Mouse (Mus musculus): ENCODE results near the gene Nup93. TPM values are rescaled to one million over a fixed set of nuclear protein-coding genes. Genes with fewer than 3 reads are reported as not detected.
A peak's percentile ranks its signal among the peaks of the same experiment; 100 is the strongest.

The Nup93 gene
- polyA plus RNA-seq, 1 experiment from 2014 or later: 118 TPM

DNA sequence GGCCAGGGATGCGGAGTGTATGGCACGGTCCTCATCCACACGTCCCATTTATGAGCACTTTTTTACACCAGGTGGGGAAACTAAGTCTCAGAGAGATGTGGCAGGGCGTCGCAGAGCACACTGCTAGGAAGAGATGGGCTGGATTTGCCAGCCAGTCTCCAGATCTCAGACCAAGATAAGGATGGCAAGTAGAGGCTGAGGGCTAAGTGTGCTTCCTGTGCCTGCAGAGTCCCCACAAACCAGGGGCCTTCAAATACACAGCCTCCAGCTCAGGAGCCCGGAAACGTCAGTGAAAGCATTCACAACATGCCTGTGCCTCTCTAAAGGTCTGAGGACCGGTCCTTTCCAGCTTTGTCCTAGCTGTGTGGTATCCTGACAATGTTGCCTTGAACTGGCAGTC lies 123.2 kb downstream of the Nup93 start:
- Histone ChIP-seq H3K4me2 (no peak overlapping the region), H3K36me3 (ENCODE audit: control insufficient read depth, insufficient read depth, low read length) (no peaks in the 10 kb centered on the region), H3K9me3 (ENCODE audit: control insufficient read depth, low read length) (no peaks in the 10 kb centered on the region), H3K4me3 (ENCODE audit: low read depth, low read length) (no peak overlapping the region), H3K9ac (ENCODE audit: low read length) (no peak overlapping the region), H3K4me1 (ENCODE audit: control insufficient read depth, insufficient read depth, low read length) (no peaks in the 10 kb centered on the region), H3K27ac (ENCODE audit: low read depth, low read length) (no peak overlapping the region), H3K27me3 (ENCODE audit: control insufficient read depth, insufficient read depth, low read length) (no peaks in the 10 kb centered on the region)
- ATAC-seq (ENCODE audit: low FRiP score) (no peak), DNase-seq (ENCODE audit: low spot score, missing footprints) (no peak)
- WGBS: 84% methylated on average over 8 of the region's 8 CpGs

DNA sequence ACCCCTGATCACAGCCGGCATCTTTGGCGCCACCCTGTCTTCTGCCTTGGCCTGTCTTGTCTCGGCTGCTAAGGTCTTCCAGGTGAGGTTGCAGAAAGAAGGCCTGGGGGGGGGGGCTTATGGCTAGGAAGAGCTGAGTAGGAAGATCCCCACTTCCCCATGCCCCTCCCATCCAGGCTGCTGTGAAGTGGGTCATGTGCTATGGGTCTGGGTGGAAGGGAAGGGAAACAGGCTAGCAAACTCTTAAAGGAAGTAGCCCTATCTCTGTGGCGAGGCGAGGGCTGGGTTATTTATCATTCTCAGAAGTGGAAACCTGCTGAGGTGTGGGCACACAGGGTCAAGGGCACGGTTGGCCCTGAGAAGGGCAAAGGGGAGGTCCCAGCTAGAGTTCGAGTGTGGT lies 126.4 kb downstream of the Nup93 start:
- no peak for DNase-seq (ENCODE audit: low spot score, missing footprints)
- WGBS: 80% methylated on average over 7 of the region's 7 CpGs
- Histone ChIP-seq H3K4me3 (ENCODE audit: low read depth, low read length) (no peak overlapping the region), H3K9ac (ENCODE audit: low read length) (no peak overlapping the region), H3K4me1 (ENCODE audit: control insufficient read depth, insufficient read depth, low read length) (no peaks in the 10 kb centered on the region), H3K27ac (ENCODE audit: low read depth, low read length) (no peak overlapping the region), H3K4me2 (no peak overlapping the region), H3K36me3 (ENCODE audit: control insufficient read depth, insufficient read depth, low read length) (no peaks in the 10 kb centered on the region), H3K27me3 (ENCODE audit: control insufficient read depth, insufficient read depth, low read length) (no peaks in the 10 kb centered on the region), H3K9me3 (ENCODE audit: control insufficient read depth, low read length) (no peaks in the 10 kb centered on the region)
- ATAC-seq (ENCODE audit: low FRiP score): no peak

DNA sequence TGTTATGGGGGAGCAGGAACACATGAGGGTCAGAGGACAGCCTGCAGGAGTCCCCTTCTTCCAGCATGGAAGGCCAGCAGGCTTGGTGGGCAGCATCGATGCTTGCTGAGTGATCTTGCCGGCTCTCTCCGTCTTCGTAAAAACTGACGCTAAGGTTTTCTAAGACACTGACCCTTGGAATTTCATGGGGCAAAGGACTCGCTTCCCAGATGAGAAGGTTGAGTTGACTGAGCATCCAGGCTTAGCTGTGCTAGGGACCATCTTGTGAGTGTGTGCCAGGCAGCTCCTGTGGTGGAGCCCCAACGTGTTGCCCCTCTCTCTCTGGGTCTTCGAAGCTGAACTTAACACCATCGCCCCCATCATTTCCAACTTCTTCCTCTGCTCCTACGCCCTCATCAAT lies 128.3 kb downstream of the Nup93 start:
- no peaks in the 10 kb centered on the region for H3K9me3 ChIP-seq (ENCODE audit: control insufficient read depth, low read length)
- no peak overlapping the region for H3K27ac ChIP-seq (ENCODE audit: low read depth, low read length)
- H3K4me1 ChIP-seq (ENCODE audit: control insufficient read depth, insufficient read depth, low read length): no peaks in the 10 kb centered on the region
- WGBS: 90% methylated on average over 10 of the region's 10 CpGs
- no peak overlapping the region for H3K4me2 ChIP-seq
- no peak overlapping the region for H3K4me3 ChIP-seq (ENCODE audit: low read depth, low read length)
- H3K36me3 ChIP-seq (ENCODE audit: control insufficient read depth, insufficient read depth, low read length): no peaks in the 10 kb centered on the region
- DNase-seq (ENCODE audit: low spot score, missing footprints): peak; percentile 45
- no peak overlapping the region for H3K9ac ChIP-seq (ENCODE audit: low read length)
- H3K27me3 ChIP-seq (ENCODE audit: control insufficient read depth, insufficient read depth, low read length): no peaks in the 10 kb centered on the region
- ATAC-seq (ENCODE audit: low FRiP score): no peak

DNA sequence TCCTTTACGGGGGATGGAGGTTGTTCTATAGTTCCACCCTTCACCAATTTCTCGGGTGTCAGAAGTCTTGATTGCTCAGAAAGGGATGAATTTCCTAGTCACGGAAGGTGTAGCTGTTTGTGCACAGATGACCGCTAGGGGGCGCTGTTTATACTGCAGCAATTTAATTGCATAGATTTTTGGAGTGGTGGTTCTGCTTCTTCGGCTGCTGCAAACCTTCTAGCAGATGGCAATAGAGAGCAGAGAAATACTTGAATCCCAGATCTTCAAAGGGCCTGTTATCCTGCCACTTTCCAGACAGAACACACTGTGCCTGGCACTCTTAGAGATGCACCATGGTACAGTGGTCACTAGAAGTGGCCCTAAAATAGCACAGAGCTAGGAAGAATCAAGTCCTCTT lies 128.9 kb downstream of the Nup93 start:
- Histone ChIP-seq H3K9me3 (ENCODE audit: control insufficient read depth, low read length) (no peaks in the 10 kb centered on the region), H3K36me3 (ENCODE audit: control insufficient read depth, insufficient read depth, low read length) (no peaks in the 10 kb centered on the region), H3K4me3 (ENCODE audit: low read depth, low read length) (no peak overlapping the region), H3K27ac (ENCODE audit: low read depth, low read length) (no peak overlapping the region), H3K27me3 (ENCODE audit: control insufficient read depth, insufficient read depth, low read length) (no peaks in the 10 kb centered on the region), H3K9ac (ENCODE audit: low read length) (no peak overlapping the region), H3K4me2 (no peak overlapping the region), H3K4me1 (ENCODE audit: control insufficient read depth, insufficient read depth, low read length) (no peaks in the 10 kb centered on the region)
- ATAC-seq (ENCODE audit: low FRiP score) (no peak), DNase-seq (ENCODE audit: low spot score, missing footprints) (peak; percentile 94)
- 16% methylated on average over 6 of the region's 6 CpGs for WGBS

DNA sequence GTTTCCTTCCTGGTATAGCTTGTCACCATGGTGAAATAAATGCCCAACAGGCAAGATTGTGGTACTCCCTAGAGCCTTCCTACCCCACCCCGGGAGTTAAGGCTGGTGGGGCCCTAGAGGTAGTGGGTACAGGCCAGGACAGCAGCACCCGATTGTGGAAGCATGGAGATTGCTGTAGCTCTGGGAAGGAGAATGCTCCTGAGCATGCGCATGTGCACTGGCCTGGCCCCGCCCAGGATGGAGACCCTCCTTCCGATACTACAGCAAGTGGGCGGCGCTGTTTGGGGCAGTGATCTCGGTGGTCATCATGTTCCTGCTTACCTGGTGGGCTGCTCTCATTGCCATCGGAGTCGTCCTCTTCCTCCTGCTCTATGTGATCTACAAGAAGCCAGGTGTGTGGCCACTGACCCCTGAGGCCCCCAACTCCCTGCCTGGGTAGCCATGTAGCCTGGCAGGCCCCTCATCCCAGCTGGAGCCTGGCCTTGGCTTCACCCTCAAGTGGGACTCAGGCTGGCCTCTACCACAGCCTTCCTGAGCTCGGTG lies 129.5 kb downstream of the Nup93 start:
- Histone ChIP-seq H3K4me1 (ENCODE audit: control insufficient read depth, insufficient read depth, low read length) (no peaks in the 10 kb centered on the region), H3K27ac (ENCODE audit: low read depth, low read length) (no peak overlapping the region), H3K9me3 (ENCODE audit: control insufficient read depth, low read length) (no peaks in the 10 kb centered on the region), H3K4me3 (ENCODE audit: low read depth, low read length) (no peak overlapping the region), H3K36me3 (ENCODE audit: control insufficient read depth, insufficient read depth, low read length) (no peaks in the 10 kb centered on the region), H3K9ac (ENCODE audit: low read length) (no peak overlapping the region), H3K4me2 (no peak overlapping the region), H3K27me3 (ENCODE audit: control insufficient read depth, insufficient read depth, low read length) (no peaks in the 10 kb centered on the region)
- WGBS: 80% methylated on average over 11 of the region's 11 CpGs
- DNase-seq (ENCODE audit: low spot score, missing footprints): no peak
- ATAC-seq (ENCODE audit: low FRiP score): no peak

DNA sequence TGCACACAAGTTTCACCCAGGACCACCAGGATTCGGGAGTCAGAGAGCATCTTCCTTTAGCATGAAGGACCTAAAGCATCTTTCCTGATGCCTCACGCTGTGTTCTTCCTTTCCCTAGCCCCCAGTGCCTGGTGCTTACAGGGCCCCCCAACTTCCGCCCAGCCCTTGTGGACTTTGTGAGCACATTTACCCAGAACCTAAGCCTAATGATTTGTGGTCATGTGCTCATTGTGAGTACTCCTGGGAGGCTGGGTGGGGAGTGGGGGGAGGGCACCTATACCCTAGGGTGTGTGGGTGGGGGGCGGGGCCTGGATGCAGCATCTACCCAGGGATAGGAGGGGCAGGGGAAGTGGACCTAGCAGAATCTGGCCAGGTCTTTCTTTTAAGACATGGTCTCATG lies 131.3 kb downstream of the Nup93 start:
- Histone ChIP-seq H3K27me3 (ENCODE audit: control insufficient read depth, insufficient read depth, low read length) (no peaks in the 10 kb centered on the region), H3K9ac (ENCODE audit: low read length) (no peak overlapping the region), H3K4me2 (no peak overlapping the region), H3K27ac (ENCODE audit: low read depth, low read length) (no peak overlapping the region), H3K4me1 (ENCODE audit: control insufficient read depth, insufficient read depth, low read length) (no peaks in the 10 kb centered on the region), H3K9me3 (ENCODE audit: control insufficient read depth, low read length) (no peaks in the 10 kb centered on the region), H3K36me3 (ENCODE audit: control insufficient read depth, insufficient read depth, low read length) (no peaks in the 10 kb centered on the region), H3K4me3 (ENCODE audit: low read depth, low read length) (no peak overlapping the region)
- DNase-seq (ENCODE audit: low spot score, missing footprints) (no peak), ATAC-seq (ENCODE audit: low FRiP score) (no peak)
- WGBS: 85% methylated on average over 4 of the region's 4 CpGs

DNA sequence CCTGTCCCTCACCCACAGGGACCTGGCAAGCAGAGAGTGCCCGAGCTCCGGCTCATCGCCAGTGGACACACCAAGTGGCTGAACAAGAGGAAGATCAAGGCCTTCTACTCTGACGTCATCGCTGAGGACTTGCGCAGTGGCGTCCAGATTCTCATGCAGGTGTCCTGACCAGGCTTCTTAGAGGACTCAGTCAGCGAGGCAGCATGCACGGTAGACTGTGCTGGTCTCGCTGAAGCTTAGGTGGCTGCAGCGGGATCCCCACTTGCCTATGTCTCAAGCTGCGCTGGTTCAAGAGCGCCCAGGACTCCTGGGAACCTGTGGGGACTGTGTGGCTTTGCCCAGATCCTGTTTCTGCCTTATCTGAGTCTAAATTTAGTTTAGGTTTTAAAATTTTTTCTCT lies 131.9 kb downstream of the Nup93 start:
- no peaks in the 10 kb centered on the region for H3K36me3 ChIP-seq (ENCODE audit: control insufficient read depth, insufficient read depth, low read length)
- H3K27ac ChIP-seq (ENCODE audit: low read depth, low read length): no peak overlapping the region
- no peaks in the 10 kb centered on the region for H3K27me3 ChIP-seq (ENCODE audit: control insufficient read depth, insufficient read depth, low read length)
- ATAC-seq (ENCODE audit: low FRiP score) (no peak), DNase-seq (ENCODE audit: low spot score, missing footprints) (no peak)
- no peaks in the 10 kb centered on the region for H3K9me3 ChIP-seq (ENCODE audit: control insufficient read depth, low read length)
- no peak overlapping the region for H3K9ac ChIP-seq (ENCODE audit: low read length)
- no peak overlapping the region for H3K4me3 ChIP-seq (ENCODE audit: low read depth, low read length)
- no peaks in the 10 kb centered on the region for H3K4me1 ChIP-seq (ENCODE audit: control insufficient read depth, insufficient read depth, low read length)
- H3K4me2 ChIP-seq: no peak overlapping the region
- WGBS: 91% methylated on average over 13 of the region's 13 CpGs

DNA sequence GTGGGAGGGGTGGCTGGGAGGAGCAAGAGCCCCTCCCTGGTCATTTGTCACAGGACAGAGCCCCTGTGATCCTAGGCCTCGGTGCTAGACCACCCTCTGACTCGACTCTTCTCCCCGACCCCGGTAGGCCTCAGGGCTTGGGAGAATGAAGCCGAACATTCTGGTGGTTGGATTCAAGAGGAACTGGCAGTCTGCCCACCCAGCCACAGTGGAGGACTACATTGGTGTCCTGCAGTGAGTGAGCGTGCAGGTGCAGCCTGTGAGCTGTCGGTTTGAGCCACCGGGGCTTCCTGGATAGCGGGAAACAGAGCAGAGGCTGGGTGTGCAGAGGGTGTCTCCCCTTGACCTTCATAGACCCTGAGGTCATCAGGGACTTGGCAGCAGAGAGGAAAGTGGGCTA lies 134.1 kb downstream of the Nup93 start:
- no peak overlapping the region for H3K4me2 ChIP-seq
- H3K27me3 ChIP-seq (ENCODE audit: control insufficient read depth, insufficient read depth, low read length): no peaks in the 10 kb centered on the region
- no peak overlapping the region for H3K27ac ChIP-seq (ENCODE audit: low read depth, low read length)
- H3K4me3 ChIP-seq (ENCODE audit: low read depth, low read length): no peak overlapping the region
- WGBS: 82% methylated on average over 9 of the region's 9 CpGs
- no peaks in the 10 kb centered on the region for H3K4me1 ChIP-seq (ENCODE audit: control insufficient read depth, insufficient read depth, low read length)
- DNase-seq (ENCODE audit: low spot score, missing footprints): no peak
- no peak overlapping the region for H3K9ac ChIP-seq (ENCODE audit: low read length)
- no peaks in the 10 kb centered on the region for H3K36me3 ChIP-seq (ENCODE audit: control insufficient read depth, insufficient read depth, low read length)
- no peak for ATAC-seq (ENCODE audit: low FRiP score)
- H3K9me3 ChIP-seq (ENCODE audit: control insufficient read depth, low read length): no peaks in the 10 kb centered on the region

DNA sequence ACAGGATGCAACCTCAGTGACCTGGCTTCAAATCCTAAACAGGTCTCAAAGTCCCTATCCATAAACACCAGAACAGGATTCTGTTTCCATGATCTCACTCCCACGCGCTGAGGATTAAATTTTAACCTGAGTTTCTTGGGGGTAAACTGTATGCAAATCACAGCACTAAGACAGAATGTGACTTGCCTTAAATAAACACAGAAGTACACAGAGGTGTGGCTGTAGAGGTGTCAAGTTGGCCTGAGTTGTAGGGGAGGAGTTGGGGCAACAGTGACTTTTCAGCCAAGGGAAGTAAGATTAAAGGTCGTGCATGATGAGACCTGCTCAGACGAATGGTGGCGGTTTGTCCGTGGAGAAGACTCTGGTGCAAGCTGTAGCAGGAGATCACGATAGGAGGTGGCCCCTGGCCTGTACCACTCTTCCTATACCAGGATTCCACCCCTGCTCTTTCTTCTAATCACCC lies 139.7 kb downstream of the Nup93 start:
- Histone ChIP-seq H3K27me3 (ENCODE audit: control insufficient read depth, insufficient read depth, low read length) (no peaks in the 10 kb centered on the region), H3K4me1 (ENCODE audit: control insufficient read depth, insufficient read depth, low read length) (no peaks in the 10 kb centered on the region), H3K36me3 (ENCODE audit: control insufficient read depth, insufficient read depth, low read length) (no peaks in the 10 kb centered on the region), H3K9ac (ENCODE audit: low read length) (no peak overlapping the region), H3K9me3 (ENCODE audit: control insufficient read depth, low read length) (no peaks in the 10 kb centered on the region), H3K4me3 (ENCODE audit: low read depth, low read length) (no peak overlapping the region), H3K4me2 (no peak overlapping the region), H3K27ac (ENCODE audit: low read depth, low read length) (no peak overlapping the region)
- ATAC-seq (ENCODE audit: low FRiP score) (no peak), DNase-seq (ENCODE audit: low spot score, missing footprints) (peak; percentile 44)
- WGBS: 86% methylated on average over 7 of the region's 7 CpGs

DNA sequence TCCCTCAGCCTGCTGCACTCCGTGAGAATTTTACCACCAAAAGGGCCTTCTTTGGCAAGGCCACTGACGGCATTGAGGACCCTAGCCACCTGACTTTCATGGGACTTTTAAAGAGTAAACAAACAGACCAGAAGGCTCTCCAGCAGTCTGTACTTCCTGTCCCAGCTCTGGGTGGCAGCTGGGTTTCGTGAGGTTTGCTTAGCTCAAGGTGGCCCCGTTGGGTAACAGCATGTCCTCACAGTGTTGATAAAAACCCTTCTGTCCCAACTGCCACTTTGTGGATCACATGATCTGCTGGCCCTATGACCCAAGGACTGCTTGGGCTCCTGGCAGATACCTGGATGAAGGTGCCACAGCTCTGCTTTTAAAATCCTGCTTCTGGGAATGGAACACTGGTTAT lies 140.2 kb downstream of the Nup93 start:
- Histone ChIP-seq H3K9me3 (ENCODE audit: control insufficient read depth, low read length) (no peaks in the 10 kb centered on the region), H3K9ac (ENCODE audit: low read length) (no peak overlapping the region), H3K4me1 (ENCODE audit: control insufficient read depth, insufficient read depth, low read length) (no peaks in the 10 kb centered on the region), H3K4me3 (ENCODE audit: low read depth, low read length) (no peak overlapping the region), H3K27ac (ENCODE audit: low read depth, low read length) (no peak overlapping the region), H3K36me3 (ENCODE audit: control insufficient read depth, insufficient read depth, low read length) (no peaks in the 10 kb centered on the region), H3K27me3 (ENCODE audit: control insufficient read depth, insufficient read depth, low read length) (no peaks in the 10 kb centered on the region), H3K4me2 (no peak overlapping the region)
- ATAC-seq (ENCODE audit: low FRiP score): no peak
- DNase-seq (ENCODE audit: low spot score, missing footprints): no peak
- whole genome bisulfite sequencing: 80% methylated on average over 4 of the region's 4 CpGs
